ENCODE assay signal across 8 mouse cellular contexts in the genomic region with DNA sequence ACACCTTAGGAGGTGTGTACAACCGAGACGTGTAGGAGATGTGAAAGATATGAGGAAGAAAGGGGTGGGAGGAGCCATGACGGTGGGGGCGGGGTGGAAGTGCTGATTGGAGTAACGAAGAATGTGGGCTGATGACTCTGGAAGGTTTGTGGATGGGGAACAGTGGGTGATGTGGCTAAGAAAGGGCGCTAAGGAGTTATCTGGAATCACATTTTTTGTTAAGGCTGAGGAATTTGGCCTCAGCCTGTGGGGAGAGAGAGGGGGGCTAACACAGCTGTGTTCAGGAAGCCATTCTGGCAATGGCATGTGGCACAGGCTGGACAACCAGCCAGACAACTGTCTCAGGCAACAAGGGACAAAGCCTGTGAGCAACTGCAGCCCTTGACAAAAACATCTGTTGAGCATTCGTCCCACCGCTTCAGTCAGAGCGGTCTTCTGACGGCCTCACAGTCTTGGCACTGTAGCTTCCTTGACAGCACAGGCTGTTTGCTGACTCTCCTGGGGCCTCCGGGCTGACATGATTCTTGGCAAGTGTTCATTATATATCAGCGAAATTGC. TPM values are rescaled to one million over a fixed set of nuclear protein-coding genes. Genes with fewer than 3 reads are reported as not detected.
A peak's percentile ranks its signal among the peaks of the same experiment; 100 is the strongest.
DNase-seq lines count a peak whose midpoint lies in the region; ATAC-seq and TF ChIP-seq lines count a peak whose summit lies in the region.

No protein-coding gene starts in this region.

- H3K9me3 ChIP-seq in lung, embryonic 14.5 days (ENCODE audit: low read depth, low read length) = no peaks in the 10 kb centered on the region

- no peak overlapping the region for H3K4me3 ChIP-seq in layer of hippocampus, adult 2 months
- H3K4me3 ChIP-seq in lung, embryonic 14.5 days (ENCODE audit: low read depth, low read length) = peak overlapping the region; percentile 12; the same call in 1 of the 2 replicates

- WGBS in lung, embryonic 14.5 days = 10% methylated on average over 12 of the region's 12 CpGs

- peak; percentile 94 for ATAC-seq in lung, embryonic 14.5 days (ENCODE audit: insufficient read depth)

- TF ChIP-seq CTCF in layer of hippocampus, adult 2 months (conservative IDR thresholded peaks at IDR 0.05) = no peak
- TF ChIP-seq CTCF in lung, embryonic 14.5 days (IDR thresholded peaks at IDR 0.05; ENCODE audit: low read depth) = no peak

- no peak for DNase-seq in layer of hippocampus, adult 2 months (ENCODE audit: low spot score in 2 of 2)
- no peak for DNase-seq in layer of hippocampus, adult 8-10 months (ENCODE audit: low spot score in 2 of 2)
- DNase-seq in embryo, embryonic 10 days (ENCODE audit: low spot score) = peak; percentile 52
- peak; percentile 75 for DNase-seq in heart, adult 8-10 months (ENCODE audit: low spot score)
- peak; percentile 37 for DNase-seq in kidney, adult 11 months
- peak; percentile 92 for DNase-seq in lung, embryonic 14.5 days
- DNase-seq in ovary, postnatal 36 days (ENCODE audit: low spot score) = peak; percentile 40
- DNase-seq in left cerebral cortex, adult 11 months (ENCODE audit: low spot score) = no peak

- no peaks in the 10 kb centered on the region for H3K27me3 ChIP-seq in lung, embryonic 14.5 days (ENCODE audit: insufficient read depth, low read length)

- peak overlapping the region; percentile 89 for H3K27ac ChIP-seq in layer of hippocampus, adult 2 months
- H3K27ac ChIP-seq in lung, embryonic 14.5 days (ENCODE audit: low read depth) = peak overlapping the region; percentile 79

- no peaks in the 10 kb centered on the region for H3K36me3 ChIP-seq in lung, embryonic 14.5 days (ENCODE audit: insufficient read depth)

- peaks cover 30% of the 10 kb centered on the region for H3K4me1 ChIP-seq in lung, embryonic 14.5 days (ENCODE audit: insufficient read depth)

- H3K9ac ChIP-seq in lung, embryonic 14.5 days = peak overlapping the region; percentile 6; the same call in 1 of the 2 replicates

- H3K4me2 ChIP-seq in lung, embryonic 14.5 days = peak overlapping the region; percentile 52

RNA-seq across cellular contexts. Expression of gene B4galt1, which starts 23.1 kb away (rescaled TPM):
- 10 to 100 TPM in 1 of 2 experiments, 1 to 10 TPM in 1; 8.5 to 10.8 TPM for total RNA-seq in layer of hippocampus, adult 2 months (2021)
- 10 to 100 TPM in 2 of 4 experiments, 1 to 10 TPM in 2; 6.7 to 13.0 (median 9.0) TPM for total RNA-seq in layer of hippocampus, adult 8-10 months (2022)
- total RNA-seq in heart, adult 8-10 months (2022) = 10 to 100 TPM; 53.9 to 60.3 (median 57.4) TPM
- polyA plus RNA-seq in lung, embryonic 14.5 days (2014; fragmentation: Nextera tagmentation; extraction: Ambion mirVana) = 64.4 and 66.5 TPM in 2 replicates

RNA-seq across cellular contexts. Expression of gene Spink4, which starts 43.0 kb away (rescaled TPM):
- total RNA-seq in layer of hippocampus, adult 2 months (2021) = not detected
- total RNA-seq in layer of hippocampus, adult 8-10 months (2022) = not detected
- total RNA-seq in heart, adult 8-10 months (2022) = 1 to 10 TPM in 1 of 4 experiments, under 1 TPM in 2, not detected in 1; 0.82 to 1.3 (median 0.94) TPM
- polyA plus RNA-seq in lung, embryonic 14.5 days (2014; fragmentation: Nextera tagmentation; extraction: Ambion mirVana) = 0.58 TPM in 1 of 2 replicates, not detected in the other

Comparison
In these comparisons a context has a peak if more than half of its experiments do, and no peak if none do; other contexts are left out.
1. DNase-seq: peak in embryo, embryonic 10 days (single experiment), heart, adult 8-10 months (single experiment), kidney, adult 11 months (single experiment), lung, embryonic 14.5 days (single experiment) and ovary, postnatal 36 days (single experiment); none in layer of hippocampus, adult 2 months (0 of 2), layer of hippocampus, adult 8-10 months (0 of 2) and left cerebral cortex, adult 11 months (single experiment).